ENCODE assay signal across 11 mouse cellular contexts in the genomic region with DNA sequence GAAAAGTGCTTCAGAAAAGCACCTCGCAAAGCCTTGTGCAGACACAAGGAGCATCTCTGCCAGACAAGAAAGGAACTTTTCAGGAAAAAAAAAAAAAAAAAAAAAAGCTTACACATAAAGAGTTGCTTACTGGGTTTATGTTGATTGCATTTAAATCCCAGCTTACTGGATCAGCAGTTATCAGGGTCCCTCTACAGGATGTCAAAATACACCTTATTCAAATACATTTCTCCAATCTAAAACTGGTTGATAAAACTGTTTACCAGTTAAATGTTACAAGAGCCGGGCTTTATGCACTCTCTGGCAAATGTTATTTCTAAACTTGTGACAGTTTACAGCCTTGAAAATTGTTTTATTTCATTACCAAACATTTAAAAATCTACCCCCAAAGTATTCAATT.
DNase-seq lines count a peak whose midpoint lies in the region; ATAC-seq and TF ChIP-seq lines count a peak whose summit lies in the region.
"Had no signal": no experiment of that assay in that cellular context is flagged by ENCODE, and none has a peak within 500 bp of the region (broad histone marks: within the 10 kb centered on the region; RNA-seq: fewer than 3 reads in every experiment).

No protein-coding gene starts in this region.

- WGBS in heart, embryonic 11.5 days (ENCODE audit: insufficient replicate concordance) = 40% methylated on average over 2 of the region's 2 CpGs
- 42% methylated on average over 2 of the region's 2 CpGs for WGBS in heart, embryonic 12.5 days
- WGBS in lung, postnatal 0 days = 38% methylated on average over 2 of the region's 2 CpGs
- WGBS in lung, adult 2 months = 62% methylated on average over 2 of the region's 2 CpGs
- 38% methylated on average over 2 of the region's 2 CpGs for WGBS in limb, embryonic 12.5 days
- 31% methylated on average over 2 of the region's 2 CpGs for WGBS in stomach, embryonic 15.5 days

- peak overlapping the region; percentile 64 for H3K4me3 ChIP-seq in heart, embryonic 11.5 days (ENCODE audit: low read depth, low read length)
- H3K4me3 ChIP-seq in heart, embryonic 12.5 days = no peak overlapping the region
- H3K4me3 ChIP-seq in lung, postnatal 0 days (ENCODE audit: low read depth, low read length) = no peak overlapping the region
- H3K4me3 ChIP-seq in lung, adult 2 months (replicated peaks; ENCODE audit: extremely low read depth, low read depth, low read length) = no peak overlapping the region
- peak overlapping the region; percentile 72 for H3K4me3 ChIP-seq in limb, embryonic 12.5 days (replicated peaks)
- H3K4me3 ChIP-seq in stomach, embryonic 15.5 days (replicated peaks) = no peak overlapping the region
- no peak overlapping the region for H3K4me3 ChIP-seq in left cerebral cortex, adult 2 months

- H3K4me1 ChIP-seq in heart, embryonic 11.5 days (ENCODE audit: control insufficient read depth, insufficient read depth, low read length) = peaks cover 2% of the 10 kb centered on the region; the same call in 1 of the 2 replicates
- peaks cover 12% of the 10 kb centered on the region for H3K4me1 ChIP-seq in heart, embryonic 12.5 days (replicated peaks)
- 0 out of 2 replicates have a peak, but pooled peaks cover 2% of the 10 kb centered on the region for H3K4me1 ChIP-seq in lung, postnatal 0 days (ENCODE audit: insufficient read depth, low read depth, low read length)
- H3K4me1 ChIP-seq in lung, adult 2 months (ENCODE audit: control insufficient read depth, insufficient read depth, low read length) = peaks cover 3% of the 10 kb centered on the region; the same call in 1 of the 2 replicates
- H3K4me1 ChIP-seq in limb, embryonic 12.5 days (replicated peaks) = peaks cover 35% of the 10 kb centered on the region
- peaks cover 3% of the 10 kb centered on the region; the same call in 1 of the 2 replicates for H3K4me1 ChIP-seq in stomach, embryonic 15.5 days

- DNase-seq in lung, postnatal 0 days (ENCODE audit: low spot score) = no peak
- DNase-seq in lung, adult 2 months = no peak
- DNase-seq in spleen, postnatal 10 days (ENCODE audit: low spot score in 2 of 2) = no peak
- DNase-seq in left cerebral cortex, adult 2 months (ENCODE audit: extremely low spot score in 1 of 2, low spot score in 2 of 2) = no peak
- DNase-seq: thymus, adult 2 months had no signal

- TF ChIP-seq POLR2A in lung, adult 2 months (IDR thresholded peaks at IDR 0.05; ENCODE audit: borderline replicate concordance, extremely low read depth, low read depth, low read length) = no peak

- no peak overlapping the region for H3K9ac ChIP-seq in heart, embryonic 11.5 days (ENCODE audit: low read depth, low read length)
- H3K9ac ChIP-seq in heart, embryonic 12.5 days = no peak overlapping the region
- no peak overlapping the region for H3K9ac ChIP-seq in lung, postnatal 0 days (replicated peaks; ENCODE audit: low read depth)
- no peak overlapping the region for H3K9ac ChIP-seq in limb, embryonic 12.5 days (replicated peaks)
- no peak overlapping the region for H3K9ac ChIP-seq in stomach, embryonic 15.5 days

- H3K27me3 ChIP-seq in heart, embryonic 11.5 days (ENCODE audit: control insufficient read depth, insufficient read depth, low read length) = no peaks in the 10 kb centered on the region
- peaks cover 5% of the 10 kb centered on the region; the same call in 1 of the 2 replicates for H3K27me3 ChIP-seq in heart, embryonic 12.5 days (replicated peaks)
- H3K27me3 ChIP-seq in lung, postnatal 0 days (replicated peaks; ENCODE audit: insufficient read depth, low read length) = no peaks in the 10 kb centered on the region
- no peaks in the 10 kb centered on the region for H3K27me3 ChIP-seq in limb, embryonic 12.5 days
- H3K27me3 ChIP-seq in stomach, embryonic 15.5 days (replicated peaks) = no peaks in the 10 kb centered on the region

- H3K4me2 ChIP-seq in heart, embryonic 11.5 days = peak overlapping the region; percentile 64
- H3K4me2 ChIP-seq in heart, embryonic 12.5 days = no peak overlapping the region
- peak overlapping the region; percentile 84 for H3K4me2 ChIP-seq in lung, postnatal 0 days (replicated peaks; ENCODE audit: low read depth, low read length)
- peak overlapping the region; percentile 74 for H3K4me2 ChIP-seq in limb, embryonic 12.5 days
- peak overlapping the region; percentile 73; the same call in 1 of the 2 replicates for H3K4me2 ChIP-seq in stomach, embryonic 15.5 days

- TF ChIP-seq EP300 in lung, postnatal 0 days (IDR thresholded peaks at IDR 0.05) = no peak

- H3K9me3 ChIP-seq in heart, embryonic 11.5 days (replicated peaks; ENCODE audit: control insufficient read depth, low read length) = no peaks in the 10 kb centered on the region
- H3K9me3 ChIP-seq in heart, embryonic 12.5 days (replicated peaks) = no peaks in the 10 kb centered on the region
- no peaks in the 10 kb centered on the region for H3K9me3 ChIP-seq in lung, postnatal 0 days (ENCODE audit: low read length)
- H3K9me3 ChIP-seq in limb, embryonic 12.5 days = no peaks in the 10 kb centered on the region
- H3K9me3 ChIP-seq in stomach, embryonic 15.5 days = no peaks in the 10 kb centered on the region

- intact Hi-C loops in left cerebral cortex, adult 2 months (cut with DNase I) = no loop called here

- no peak for ATAC-seq in heart, embryonic 11.5 days (replicated peaks; ENCODE audit: insufficient number of reproducible peaks, low FRiP score, low TSS enrichment)
- ATAC-seq in heart, embryonic 12.5 days (ENCODE audit: insufficient number of reproducible peaks, low FRiP score) = no peak
- ATAC-seq in lung, postnatal 0 days = no peak
- no peak for ATAC-seq in limb, embryonic 12.5 days (ENCODE audit: insufficient number of reproducible peaks, insufficient read depth, low FRiP score, low TSS enrichment, low read depth)
- ATAC-seq in stomach, embryonic 15.5 days (ENCODE audit: insufficient read depth, low FRiP score, low read depth) = no peak
- ATAC-seq: CD4-positive, CD25-positive, alpha-beta regulatory T cell, adult 4 months had no signal

- no peak for TF ChIP-seq CTCF in lung, postnatal 0 days (IDR thresholded peaks at IDR 0.05)
- TF ChIP-seq CTCF in lung, adult 2 months (IDR thresholded peaks at IDR 0.05; ENCODE audit: insufficient read depth, low read length) = no peak
- no peak for TF ChIP-seq CTCF in left cerebral cortex, adult 2 months (IDR thresholded peaks at IDR 0.05)

- H3K36me3 ChIP-seq in heart, embryonic 11.5 days (ENCODE audit: control insufficient read depth, insufficient read depth, low read length) = no peaks in the 10 kb centered on the region
- H3K36me3 ChIP-seq in heart, embryonic 12.5 days = no peaks in the 10 kb centered on the region
- H3K36me3 ChIP-seq in lung, postnatal 0 days (ENCODE audit: insufficient read depth, low read length) = no peaks in the 10 kb centered on the region
- no peaks in the 10 kb centered on the region for H3K36me3 ChIP-seq in limb, embryonic 12.5 days
- no peaks in the 10 kb centered on the region for H3K36me3 ChIP-seq in stomach, embryonic 15.5 days

- H3K27ac ChIP-seq in heart, embryonic 11.5 days (ENCODE audit: low read depth, low read length) = no peak overlapping the region
- no peak overlapping the region for H3K27ac ChIP-seq in heart, embryonic 12.5 days (ENCODE audit: poor library complexity, severe bottlenecking)
- H3K27ac ChIP-seq in lung, postnatal 0 days (ENCODE audit: low read length) = no peak overlapping the region
- H3K27ac ChIP-seq in limb, embryonic 12.5 days = no peak overlapping the region
- H3K27ac ChIP-seq in stomach, embryonic 15.5 days = no peak overlapping the region
- no peak overlapping the region for H3K27ac ChIP-seq in left cerebral cortex, adult 2 months
- H3K27ac ChIP-seq: macrophage had no signal

Comparison
In these comparisons a context has a peak if more than half of its experiments do, and no peak if none do; other contexts are left out.
1. H3K4me3 ChIP-seq: peak in heart, embryonic 11.5 days (single experiment) and limb, embryonic 12.5 days (single experiment); none in heart, embryonic 12.5 days (single experiment), lung, postnatal 0 days (single experiment), lung, adult 2 months (single experiment), stomach, embryonic 15.5 days (single experiment) and left cerebral cortex, adult 2 months (single experiment).